Mouse (Mus musculus) CD8-positive naive resting alpha-beta T cell, adult 2 months (primary cell): ENCODE measurements around the gene Olfr596.
"Not testable (repeated sequence)": the region's sequence is repeated elsewhere in the genome, so short reads cannot be mapped to it uniquely, and the experiment has no call there.

Experiments
- DNase-seq, 2 experiments: peaks; one replicate each; pipeline ENCODE4 v3.0.0; 2022; ENCODE audit warnings: low read depth in 2 of 2, low spot score in 2 of 2

The Olfr596 gene

DNA sequence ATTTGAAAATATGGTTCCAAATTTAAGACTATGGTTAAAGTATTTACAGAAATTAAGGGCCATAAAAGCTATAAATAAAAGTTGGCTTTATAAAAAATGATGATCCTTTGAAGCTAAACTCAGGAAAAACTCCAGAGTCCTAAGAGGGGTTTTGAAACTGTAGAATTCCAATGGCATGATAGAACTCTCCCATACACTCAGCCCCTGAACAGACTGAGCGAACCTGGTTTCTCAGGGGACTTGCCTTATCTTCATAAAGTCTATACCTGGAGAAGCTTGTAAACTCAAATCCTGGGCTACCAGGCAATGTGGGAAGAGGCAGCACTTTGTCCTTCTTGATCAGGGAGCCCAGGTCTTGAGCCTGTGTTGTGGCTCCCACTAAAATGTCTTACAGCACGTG lies at the start of gene Olfr596:
Gene Olfr596, plus strand, starts transcription at position 301 of the 400 bp plus-strand sequence.
- not testable (repeated sequence) for DNase-seq

DNA sequence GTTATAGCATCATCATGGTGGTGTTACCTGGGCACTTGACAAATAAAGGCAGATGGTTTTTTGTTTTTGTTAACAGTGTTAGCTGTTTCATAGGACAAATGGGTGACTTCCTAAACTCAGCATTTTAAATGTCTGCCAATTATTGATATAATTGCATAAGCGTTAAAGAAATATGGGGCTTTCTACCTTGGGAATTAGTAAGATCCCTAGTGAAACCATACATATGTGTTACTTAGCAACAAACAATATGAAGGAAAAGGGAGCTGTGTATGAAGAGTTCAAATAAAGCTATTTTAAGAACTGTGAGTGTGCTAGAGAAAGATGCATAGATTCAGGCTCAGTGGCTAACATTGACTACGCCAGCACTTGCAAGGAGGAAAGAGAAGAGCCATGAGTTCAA lies 10.6 kb downstream of the Olfr596 start, which contains the start of gene Olfr597:
Gene Olfr597, plus strand, starts transcription at position 301 of the 400 bp plus-strand sequence.
- DNase-seq: not testable (repeated sequence)

DNA sequence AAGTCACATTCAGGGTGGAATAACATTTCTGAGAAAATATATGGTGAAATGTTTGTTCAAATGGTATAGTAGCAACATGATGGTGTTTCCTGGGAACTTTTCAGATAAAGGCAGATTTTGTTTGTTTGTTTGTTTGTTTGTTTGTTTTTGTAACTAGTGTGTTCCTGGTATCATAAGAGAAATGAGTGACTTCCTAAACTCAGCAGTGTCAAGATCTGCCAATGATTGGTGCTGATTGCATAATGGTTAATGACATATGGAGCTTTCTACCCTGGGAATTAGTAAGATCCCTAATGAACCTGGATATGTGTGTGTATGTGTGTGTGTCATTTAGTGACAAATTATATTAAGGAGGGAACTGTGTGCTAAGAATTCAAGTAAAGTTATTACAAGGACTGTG lies 17.8 kb downstream of the Olfr596 start, which contains the start of gene Olfr598:
Gene Olfr598, plus strand, starts transcription at position 301 of the 400 bp plus-strand sequence.
- no peak for DNase-seq

DNA sequence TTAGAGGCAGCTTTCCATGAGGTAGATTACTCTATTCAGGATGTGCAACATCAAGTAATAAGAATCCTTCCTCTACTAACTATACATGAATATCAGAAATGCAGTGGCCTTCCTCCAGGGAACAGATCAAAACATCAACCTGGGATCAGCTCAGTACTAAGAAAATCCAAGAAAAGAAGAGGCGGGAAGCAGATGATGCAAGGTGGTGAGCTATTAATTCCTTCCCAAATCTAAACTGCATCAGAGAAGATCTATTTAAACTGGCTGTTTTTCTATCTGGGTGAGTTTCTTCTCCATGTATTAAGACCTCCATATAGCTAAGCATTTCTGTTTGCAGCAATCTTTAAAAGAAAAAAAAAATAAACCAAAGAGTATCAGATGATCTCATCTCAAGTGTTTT lies 30.2 kb downstream of the Olfr596 start, which contains the start of gene Olfr599:
Gene Olfr599, plus strand, starts transcription at position 301 of the 400 bp plus-strand sequence.
- DNase-seq: no peak

DNA sequence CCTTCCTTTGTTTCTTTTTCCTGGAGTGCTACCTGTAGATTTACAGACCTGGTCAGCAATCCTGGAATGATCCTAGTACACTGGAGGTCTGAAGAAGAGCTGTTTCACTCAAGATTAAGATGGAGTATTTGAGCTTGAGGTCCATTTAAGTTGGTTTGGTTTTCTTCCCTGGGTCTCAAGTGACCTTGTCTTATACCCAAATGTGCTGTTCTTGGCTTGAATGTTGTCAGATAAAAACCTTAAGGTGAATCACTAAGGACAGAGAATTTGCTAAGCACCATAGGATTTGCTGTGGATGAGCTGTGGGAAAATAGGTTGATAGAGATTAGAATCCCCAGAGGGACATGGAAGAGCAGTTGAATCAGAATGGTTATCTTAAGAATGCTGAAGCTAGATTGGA lies 44.1 kb downstream of the Olfr596 start, which contains the start of gene Olfr600:
Gene Olfr600, minus strand, starts transcription at position 101 of the 400 bp plus-strand sequence.
- no peak for DNase-seq
